Mouse (Mus musculus): ENCODE results near the gene Zfp52. TPM values are rescaled to one million over a fixed set of nuclear protein-coding genes. Genes with fewer than 3 reads are reported as not detected.

Gene Zfp52
- total RNA-seq, 2 experiments from 2014 or later = 5.4 to 6.4 TPM

DNA sequence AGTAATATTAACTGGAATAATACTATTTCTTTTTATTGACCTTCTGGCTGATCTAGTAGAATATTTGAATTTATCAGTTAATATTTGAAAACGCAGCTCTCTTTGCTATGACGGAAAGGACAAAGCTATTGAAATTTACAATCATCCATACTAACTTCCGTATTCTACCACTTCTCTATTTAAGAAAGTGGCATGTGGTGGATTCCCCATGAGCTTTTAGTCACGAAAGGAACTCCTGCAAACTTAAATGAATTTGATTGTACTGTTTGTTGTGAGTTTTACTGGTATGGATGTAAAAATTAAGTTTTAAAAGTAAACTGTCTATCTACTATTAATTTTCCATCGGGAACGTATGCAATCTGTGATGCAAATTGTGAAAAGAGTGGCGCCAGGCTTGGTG lies 757 bp downstream of the Zfp52 start:
- no peak for DNase-seq
- intact Hi-C loops (cut with DNase I) = loop anchor here (10.0 kb wide), 1 partner anchor 591 kb away; the partner anchor contains the start of gene Ppp2r1a

DNA sequence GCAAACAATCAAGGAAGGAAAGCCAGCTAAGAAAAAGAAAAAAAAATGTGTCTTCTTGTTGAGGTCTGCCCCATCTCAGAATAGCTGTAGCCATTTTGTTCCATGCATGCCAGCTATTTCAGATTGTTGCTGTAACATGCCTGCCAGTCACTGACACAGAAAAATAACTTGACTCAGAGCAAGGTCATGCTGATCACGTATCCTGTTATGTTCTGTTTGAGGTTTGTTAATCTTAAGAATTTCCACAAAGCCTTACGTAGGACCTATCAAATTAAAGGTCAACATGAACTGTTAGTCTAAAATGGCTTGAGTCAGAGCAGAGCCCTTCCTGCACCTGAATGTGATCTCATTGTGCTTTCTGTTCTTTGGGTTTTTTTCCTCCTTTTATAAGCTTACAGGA lies 1.3 kb downstream of the Zfp52 start:
- intact Hi-C loops (cut with DNase I) = loop anchor here (10.0 kb wide), 1 partner anchor 592 kb away; the partner anchor contains the start of gene Ppp2r1a

DNA sequence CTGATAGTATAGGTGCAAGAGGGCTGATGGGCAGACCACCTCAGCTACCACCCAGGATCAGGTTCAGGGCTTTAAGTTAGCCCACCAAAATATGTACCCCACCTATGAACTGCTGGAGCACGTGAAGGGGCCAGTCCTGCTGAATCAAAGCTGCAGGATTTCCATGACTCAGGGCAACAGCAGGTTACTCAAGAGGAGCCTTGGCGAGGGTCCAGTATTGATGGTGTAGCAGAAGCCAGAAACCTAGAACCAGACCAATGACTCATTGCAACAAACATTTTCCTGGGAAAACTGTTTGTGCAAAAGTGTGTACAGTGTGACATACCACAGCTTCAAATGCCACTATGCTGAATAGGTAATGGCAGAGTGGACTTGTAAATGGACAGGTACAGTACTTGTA lies 22.5 kb downstream of the Zfp52 start:
- intact Hi-C loops (cut with DNase I) = no loop called here
- DNase-seq = no peak

More for the DNA sequence above, 1.3 kb downstream of the Zfp52 start:
- no peak for DNase-seq

DNA sequence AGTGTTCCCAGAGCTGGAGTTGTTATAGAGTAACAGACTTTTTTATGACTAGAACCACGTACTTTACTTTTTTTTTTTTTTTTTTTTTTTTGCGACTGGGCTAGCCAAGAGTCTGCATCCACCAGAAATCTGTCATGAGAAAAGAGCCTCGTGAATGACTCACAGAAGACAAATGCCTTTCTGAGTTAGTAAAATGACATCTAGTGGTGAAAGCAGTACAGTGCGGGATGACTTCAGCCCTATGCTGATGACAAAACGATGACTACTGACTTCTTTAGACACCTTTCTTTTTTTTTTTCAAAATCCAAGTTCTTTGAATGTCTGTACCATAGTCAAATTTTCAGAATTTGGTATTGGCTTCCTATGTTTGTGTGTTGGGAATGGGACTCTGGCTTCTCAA lies 30.9 kb downstream of the Zfp52 start:
- intact Hi-C loops (cut with DNase I) = loop anchor here (10.0 kb wide), 1 partner anchor 621 kb away; the partner anchor contains the start of gene Ppp2r1a
- peak in 1 of 2 experiments; percentile 16 for DNase-seq

DNA sequence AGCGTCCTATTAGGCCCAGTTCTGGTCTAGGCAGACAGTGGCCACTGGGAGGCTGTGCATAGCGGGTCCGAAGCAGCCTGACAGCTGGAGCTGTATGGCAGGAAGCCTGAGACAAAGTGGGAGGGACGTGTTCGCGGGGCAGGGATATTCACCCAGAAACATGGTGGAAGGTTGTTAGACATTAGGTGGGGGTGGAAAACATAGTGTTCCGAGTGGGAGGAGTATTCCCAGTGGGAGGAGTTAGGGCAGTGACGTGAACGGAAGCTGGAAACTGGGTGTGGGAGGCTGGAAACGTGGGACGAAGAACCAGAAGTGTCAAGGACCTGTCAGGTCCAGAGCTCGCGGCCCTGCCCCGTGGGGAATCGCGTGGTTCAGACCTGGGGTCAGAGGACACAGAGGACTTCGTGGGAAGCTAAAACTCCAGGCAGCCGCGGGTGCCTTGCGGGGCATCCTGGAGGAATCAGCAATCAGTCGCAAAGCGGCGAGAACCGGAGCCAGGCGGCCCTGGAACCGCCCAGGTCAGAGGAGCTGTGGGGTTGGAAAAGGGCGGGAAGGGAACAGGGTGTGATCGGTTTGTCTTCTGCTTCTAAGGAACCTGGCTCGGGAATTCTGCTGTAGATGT lies 31.5 kb downstream of the Zfp52 start, which contains the start of gene Zfp948:
Gene Zfp948 (plus strand): TSS at position 281 of the 622 bp plus-strand sequence.
- intact Hi-C loops (cut with DNase I) = loop anchor here (10.0 kb wide), 1 partner anchor 622 kb away; the partner anchor contains the start of gene Ppp2r1a

DNA sequence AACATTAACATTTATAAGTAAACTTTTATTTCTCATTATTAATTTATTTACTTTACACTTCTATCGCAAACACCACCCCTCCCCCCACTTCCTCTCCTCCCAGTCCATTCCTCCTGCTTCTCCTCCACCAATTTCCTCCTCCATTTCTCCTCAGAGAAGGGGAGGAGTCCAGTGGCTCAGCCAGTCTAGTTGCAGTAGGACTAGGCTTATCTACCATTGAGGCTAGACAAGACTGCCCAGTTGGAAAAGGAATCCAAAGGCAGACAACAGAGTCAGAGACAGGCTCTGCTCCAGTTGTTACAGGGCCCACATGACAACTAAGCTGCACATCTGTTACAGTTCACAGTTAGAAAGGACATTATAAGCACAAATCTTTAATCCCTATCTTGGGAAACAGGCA lies 32.4 kb downstream of the Zfp52 start:
- DNase-seq = peak in 1 of 2 experiments; percentile 8
- intact Hi-C loops (cut with DNase I) = loop anchor here (1.0 to 10.0 kb wide), 2 partner anchors 23 to 623 kb away; partner anchors contain the start of gene Ppp2r1a

More for the DNA sequence above, 31.5 kb downstream of the Zfp52 start, which contains the start of gene Zfp948:
- peak; percentile 87 to 88 for DNase-seq

DNA sequence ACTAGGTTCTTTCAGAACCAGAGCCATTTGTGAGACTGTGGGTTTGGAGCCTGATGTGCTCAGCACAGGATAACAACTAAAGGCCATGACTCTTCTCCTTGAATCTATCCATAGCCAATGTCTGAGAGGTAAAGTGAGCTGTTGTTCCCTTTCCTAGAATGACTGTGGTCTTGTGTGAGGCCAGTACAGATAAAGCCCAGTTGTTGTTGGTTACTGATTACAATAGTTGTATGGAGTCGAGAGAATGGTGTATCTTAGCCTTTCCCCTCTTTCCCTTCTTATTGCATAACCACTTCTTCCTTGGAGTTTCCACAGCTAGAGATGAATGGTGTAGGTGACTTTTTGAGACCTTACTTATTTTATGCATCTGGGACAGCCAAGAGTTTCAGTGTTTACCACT lies 43.7 kb downstream of the Zfp52 start:
- intact Hi-C loops (cut with DNase I) = loop anchor here (5.0 kb wide), 1 partner anchor 347 kb away; no protein-coding TSS in a partner anchor
- DNase-seq = no peak

DNA sequence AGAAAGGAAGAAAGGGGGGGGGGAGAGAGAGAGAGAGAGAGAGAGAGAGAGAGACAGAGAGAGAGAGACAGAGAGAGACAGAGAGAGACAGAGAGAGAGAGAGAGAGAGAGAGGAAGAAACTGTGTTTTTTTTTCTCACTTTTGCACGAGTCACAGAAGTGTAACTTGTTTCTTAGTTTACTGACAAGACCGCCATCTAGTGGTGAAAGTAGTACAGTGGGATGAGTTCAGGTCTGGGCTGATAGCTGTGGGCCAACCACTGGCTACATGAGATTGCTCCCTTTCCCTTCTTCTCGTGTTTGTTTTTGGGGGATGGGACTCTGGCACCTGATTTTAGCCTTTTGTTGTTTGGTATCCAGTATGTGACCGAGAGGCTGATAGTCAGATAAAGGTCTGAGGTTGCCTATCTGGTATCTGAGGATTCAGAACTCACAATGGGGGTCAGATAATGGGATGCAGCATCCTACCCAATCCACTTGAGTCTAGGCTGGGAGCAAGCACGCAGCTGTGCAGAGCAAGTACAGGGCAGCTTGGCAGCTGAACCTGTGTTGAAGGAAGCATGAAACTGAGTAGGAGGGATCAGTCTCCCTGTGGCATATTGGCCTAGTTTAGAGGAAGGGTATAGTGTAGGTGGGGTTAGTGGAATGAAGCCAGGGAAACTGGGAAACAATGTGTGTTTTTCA lies 44.3 kb downstream of the Zfp52 start:
- DNase-seq = peak; percentile 24 to 34
- intact Hi-C loops (cut with DNase I) = loop anchor here (5.0 kb wide), 1 partner anchor 347 kb away; no protein-coding TSS in a partner anchor

DNA sequence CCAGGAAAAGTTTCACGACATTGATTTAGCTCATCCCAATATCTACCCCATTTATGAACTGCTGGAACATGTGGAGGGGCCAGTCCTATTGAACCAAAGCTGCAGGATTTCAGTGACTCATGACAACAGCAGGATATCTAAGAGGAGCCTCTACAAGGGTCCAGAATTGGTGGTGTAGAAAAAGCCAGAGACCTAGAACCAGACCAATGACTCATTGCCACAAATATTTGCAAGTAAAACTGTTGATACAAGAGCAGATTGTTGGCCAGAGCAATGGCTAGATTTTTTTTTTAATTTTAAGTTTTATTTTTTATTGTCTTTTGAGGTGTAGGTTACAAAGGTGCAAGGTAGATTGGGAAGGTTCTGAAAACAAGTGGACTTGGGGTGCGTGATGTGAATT lies 50.2 kb downstream of the Zfp52 start:
- intact Hi-C loops (cut with DNase I) = no loop called here
- DNase-seq = no peak

Other genes with a start within 250 kb of the Zfp52 start
- gene Vmn1r237, start 223.7 kb upstream of the Zfp52 start, total RNA-seq (2021) = not detected
- gene Zfp677, start 151.8 kb upstream of the Zfp52 start, total RNA-seq (2021) = 1 to 10 TPM in 1 of 2 experiments, under 1 TPM in 1; 0.68 to 1.2 TPM
- 1 to 10 TPM in 1 of 2 experiments, under 1 TPM in 1; 0.68 to 1.5 TPM for gene Zfp54, start 112.3 kb upstream of the Zfp52 start, total RNA-seq (2021)
- gene Zfp51, start 85.2 kb upstream of the Zfp52 start, total RNA-seq (2021) = 1 to 10 TPM; 6.8 to 7.4 TPM
- 1 to 10 TPM; 1.7 to 2.6 TPM for gene Zfp53, start 46.5 kb upstream of the Zfp52 start, total RNA-seq (2021)
- 1 to 10 TPM; 3.1 to 3.8 TPM for gene Zfp948, start 31.5 kb downstream of the Zfp52 start, total RNA-seq (2021)
- 1 to 10 TPM; 2.1 to 2.4 TPM for gene Zfp983, start 115.1 kb downstream of the Zfp52 start, total RNA-seq (2021)
- gene Gm10226, start 156.3 kb downstream of the Zfp52 start, total RNA-seq (2021) = 1 to 10 TPM in 1 of 2 experiments, not detected in 1; 2.9 TPM
- gene Zfp760, start 172.2 kb downstream of the Zfp52 start, total RNA-seq (2021) = 1 to 10 TPM; 2.1 TPM
- gene Zfp229, start 195.3 kb downstream of the Zfp52 start, total RNA-seq (2021) = 1 to 10 TPM; 5.7 to 7.4 TPM

Measured in heart, postnatal 36 days (tissue).